Mouse (Mus musculus): ENCODE measurements at regions not wholly inside any gene's neighbourhood (a gene's known extent, or its start where the extent isn't known, plus 50 kb on each side); places are given as distances from the start of the nearest gene placed in this dataset.

DNA sequence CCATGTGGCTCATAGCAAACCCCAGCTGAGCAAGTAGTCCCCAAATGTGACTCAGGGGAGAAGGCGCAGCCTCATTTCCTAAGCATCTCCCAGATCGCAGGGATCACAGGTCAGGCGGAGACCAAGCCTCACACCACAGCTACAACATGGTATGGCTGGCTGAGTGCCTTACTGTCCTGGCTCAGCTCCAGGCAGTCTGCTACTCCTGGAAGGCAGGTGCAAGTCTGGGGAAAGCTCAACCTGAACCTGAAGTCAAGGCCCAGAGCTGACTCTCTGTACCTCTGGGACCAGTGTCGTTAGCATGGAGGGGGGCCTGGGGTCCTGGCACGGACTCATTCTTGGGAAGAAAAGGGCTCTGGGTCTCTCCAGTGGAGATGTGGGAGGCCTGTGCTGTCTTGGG is 113.0 kb upstream of the A530016L24Rik start:
- no peak for DNase-seq (ENCODE audit: inconsistent ontology term)

GRCm38 (mm10) chr12:112376701-112377100 is 112.5 kb upstream of the A530016L24Rik start:
- no peak for DNase-seq (ENCODE audit: inconsistent ontology term)

DNA sequence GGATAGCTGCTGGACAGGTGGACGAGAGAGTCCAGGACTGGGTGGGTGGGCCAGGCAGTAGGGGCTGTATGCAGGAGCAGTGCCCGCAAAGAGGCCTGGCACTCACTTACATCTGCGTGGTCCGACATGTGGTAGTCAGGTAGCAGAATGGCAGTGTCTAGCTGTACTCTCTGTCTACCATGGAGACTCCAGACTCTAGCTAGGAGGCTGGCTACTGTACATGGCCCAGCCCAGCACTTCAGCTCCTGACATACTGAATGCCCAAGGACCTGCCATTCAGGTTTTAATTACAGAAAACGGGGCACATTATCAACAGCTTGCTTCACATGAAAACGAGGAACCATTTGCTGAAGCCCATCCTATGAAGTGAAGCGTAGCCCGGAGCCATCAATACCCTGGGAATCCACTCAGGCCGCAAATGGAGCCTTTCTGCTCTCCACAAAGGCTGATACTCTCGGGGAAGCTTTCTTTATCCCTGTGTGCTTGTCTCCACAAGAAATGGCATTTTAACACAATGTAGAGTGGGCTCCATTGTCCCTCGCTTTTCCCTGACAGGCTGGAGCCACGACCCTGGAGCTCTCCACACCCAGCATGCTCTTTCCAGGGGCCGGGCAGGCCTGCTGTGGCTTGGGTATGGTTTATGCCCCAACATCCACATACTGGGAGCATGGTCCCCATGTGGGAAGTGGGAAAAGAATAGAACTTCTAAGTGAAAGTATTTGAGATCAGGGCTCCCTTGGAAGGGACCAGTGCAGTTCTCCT is 110.6 kb upstream of the A530016L24Rik start:
- DNase-seq (ENCODE audit: inconsistent ontology term): no peak

DNA sequence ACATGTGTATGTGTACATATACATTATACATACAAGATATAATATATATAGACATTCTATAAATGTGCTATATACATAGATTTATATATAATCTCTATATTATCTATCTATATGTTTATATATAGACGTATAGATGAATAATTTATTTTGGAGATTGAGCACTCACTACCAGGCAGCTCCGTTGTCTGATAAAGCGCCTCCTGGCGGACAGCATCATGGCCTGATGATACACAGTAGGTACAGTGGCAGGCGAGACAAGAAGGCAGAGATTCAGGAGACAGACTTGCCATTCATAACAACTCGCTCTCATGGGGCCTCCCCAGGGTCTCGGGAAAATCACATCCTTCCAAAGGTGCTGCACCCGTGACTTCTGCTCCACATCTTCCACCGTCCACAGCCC is 101.4 kb upstream of the A530016L24Rik start:
- no peak for DNase-seq (ENCODE audit: inconsistent ontology term)

DNA sequence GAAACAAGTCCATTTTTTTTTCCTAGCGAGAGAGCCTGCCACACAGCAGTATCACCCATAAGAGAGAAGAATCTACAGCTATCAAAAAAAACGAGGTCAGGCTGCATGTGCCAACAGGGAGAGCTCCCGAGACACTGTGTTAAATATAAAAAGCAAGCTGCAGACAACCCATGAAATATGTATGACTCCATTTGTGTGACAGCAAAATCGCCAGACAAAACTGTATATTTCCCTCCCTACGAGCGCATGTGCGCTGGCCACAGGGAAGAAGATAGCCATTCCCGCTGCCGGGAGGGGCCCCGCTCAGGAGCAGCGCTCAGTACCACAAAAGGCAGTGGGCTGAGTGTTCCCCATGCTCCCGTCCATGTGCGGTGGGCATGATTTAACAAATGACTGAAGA is 93.3 kb upstream of the A530016L24Rik start:
- DNase-seq (ENCODE audit: inconsistent ontology term): no peak

- DNase-seq (ENCODE audit: inconsistent ontology term): no peak
Observed at GRCm38 (mm10) chr12:112403688-112404240, 85.5 kb upstream of the A530016L24Rik start.

GRCm38 (mm10) chr12:112404338-112404737 is 84.9 kb upstream of the A530016L24Rik start:
- DNase-seq (ENCODE audit: inconsistent ontology term): no peak

DNA sequence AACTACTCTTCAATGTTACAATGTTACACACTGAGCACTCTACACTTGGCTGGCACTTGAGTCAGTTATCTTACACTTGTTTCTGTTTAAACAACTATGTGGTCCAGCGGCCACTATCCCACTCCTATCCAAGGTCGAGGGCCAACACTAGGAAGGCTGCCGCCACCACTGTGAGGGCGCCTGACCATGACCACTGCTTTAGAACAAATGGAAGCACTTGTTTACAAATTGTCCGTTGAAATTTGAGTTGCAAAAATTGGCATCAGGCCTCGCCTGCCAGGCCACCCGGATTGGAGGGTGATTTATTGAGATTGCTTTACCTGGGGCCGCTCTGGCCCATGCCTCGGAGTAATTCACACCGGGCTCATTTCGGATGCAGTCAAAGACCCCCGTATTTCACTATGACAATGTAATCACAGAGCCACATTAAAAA is 83.5 kb upstream of the A530016L24Rik start:
- no peak for DNase-seq (ENCODE audit: inconsistent ontology term)

DNA sequence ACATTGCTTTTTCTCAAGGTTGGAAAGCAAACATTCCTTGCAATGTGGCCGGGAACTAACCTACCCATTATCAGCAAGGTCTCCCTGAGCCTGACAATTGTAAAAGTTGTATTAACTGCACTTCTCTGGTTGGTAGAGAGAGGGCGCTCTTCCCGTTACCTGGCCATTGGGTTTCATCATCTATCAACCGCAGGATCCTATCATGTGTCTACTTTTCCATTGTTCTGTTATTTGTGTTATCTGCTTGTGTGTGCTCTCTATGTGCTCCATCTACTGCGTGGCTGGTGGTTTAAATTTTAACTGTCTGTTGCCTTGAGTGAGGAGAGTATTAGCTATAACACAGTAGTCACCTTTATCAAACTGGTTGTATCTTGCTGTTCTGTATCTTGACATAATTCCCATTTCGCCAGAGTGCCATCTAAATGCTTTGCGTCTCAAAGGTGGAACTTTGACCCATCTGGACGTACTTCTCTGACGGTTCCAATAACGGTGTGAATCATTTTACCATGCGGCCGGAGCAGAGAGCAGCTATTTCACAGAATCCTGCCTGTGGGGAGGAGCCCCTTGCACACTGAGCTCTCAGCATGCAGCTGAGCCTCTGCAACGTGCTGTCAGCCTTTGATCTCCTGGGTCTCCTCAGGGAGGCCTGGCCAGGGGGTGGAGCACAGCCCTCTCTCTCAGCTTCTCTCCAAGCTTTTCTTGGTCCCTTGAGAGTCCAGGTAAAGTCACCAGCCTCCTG is 77.5 kb upstream of the A530016L24Rik start:
- DNase-seq (ENCODE audit: inconsistent ontology term): no peak

GRCm38 (mm10) chr12:112412351-112412697 is 76.9 kb upstream of the A530016L24Rik start:
- DNase-seq (ENCODE audit: inconsistent ontology term): no peak

- DNase-seq (ENCODE audit: inconsistent ontology term): no peak
Observed at GRCm38 (mm10) chr12:112415926-112416473, 73.2 kb upstream of the A530016L24Rik start.

DNA sequence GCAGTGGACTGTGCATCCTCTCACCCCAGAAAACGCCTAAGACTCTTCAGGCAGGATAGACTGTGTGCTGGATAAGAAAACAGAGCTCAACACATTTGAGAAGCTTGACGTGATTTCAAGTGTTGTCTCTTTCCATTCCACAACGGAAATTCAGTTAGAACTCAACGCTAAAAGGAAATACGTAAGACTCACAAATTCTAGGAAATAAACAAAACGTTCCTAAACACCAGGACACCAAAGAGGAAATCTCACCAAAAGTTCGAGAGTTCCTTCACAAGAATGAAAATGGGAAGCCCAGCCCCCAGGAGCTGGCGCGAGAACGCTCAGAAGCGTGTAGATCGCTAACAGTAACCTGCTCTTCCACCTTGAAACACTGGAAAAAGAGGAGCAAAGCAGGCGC is 72.7 kb upstream of the A530016L24Rik start:
- DNase-seq (ENCODE audit: inconsistent ontology term): no peak

GRCm38 (mm10) chr12:112418636-112419035 is 70.6 kb upstream of the A530016L24Rik start:
- no peak for DNase-seq (ENCODE audit: inconsistent ontology term)

DNA sequence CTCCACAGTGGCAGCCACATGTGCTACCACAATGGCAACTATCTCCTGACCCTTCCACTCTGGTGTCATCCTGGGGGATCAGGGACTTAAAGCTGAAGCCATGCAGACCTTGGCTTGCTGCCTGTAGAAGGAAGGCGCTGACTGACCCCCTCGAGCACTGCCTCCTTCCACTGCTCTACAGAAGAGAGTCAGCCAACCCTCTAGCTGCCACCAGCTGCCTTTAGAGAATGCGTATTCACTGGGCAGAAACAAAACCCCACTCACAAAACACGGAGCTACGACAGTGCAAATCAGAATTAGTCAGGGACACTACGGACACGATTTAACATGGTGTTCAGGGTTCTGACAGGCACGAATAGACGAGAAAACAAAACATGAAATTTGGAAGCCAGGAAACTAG is 67.1 kb upstream of the A530016L24Rik start:
- no peak for DNase-seq (ENCODE audit: inconsistent ontology term)

GRCm38 (mm10) chr12:112424150-112424549 is 65.1 kb upstream of the A530016L24Rik start:
- no peak for DNase-seq (ENCODE audit: inconsistent ontology term)

DNA sequence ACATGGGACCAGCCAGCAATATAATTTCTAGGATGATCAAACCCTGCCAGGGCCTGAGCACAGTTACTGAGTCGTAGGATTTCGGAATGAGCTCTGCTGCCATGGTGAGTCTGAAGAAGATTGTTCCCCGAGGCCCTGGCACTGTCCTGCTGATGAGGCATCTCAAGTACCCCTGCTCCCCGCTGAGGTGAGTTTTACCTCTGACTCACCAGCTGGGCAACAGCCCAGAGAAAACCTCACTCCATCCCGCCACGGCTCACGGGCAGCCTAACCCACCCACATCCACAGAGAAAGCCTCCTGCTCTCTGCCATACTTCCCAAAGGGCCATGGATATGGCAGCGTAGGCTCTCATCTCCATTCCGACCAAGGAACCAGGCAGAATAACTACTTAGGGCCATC is 62.6 kb upstream of the A530016L24Rik start:
- DNase-seq (ENCODE audit: inconsistent ontology term): peak; percentile 78

DNA sequence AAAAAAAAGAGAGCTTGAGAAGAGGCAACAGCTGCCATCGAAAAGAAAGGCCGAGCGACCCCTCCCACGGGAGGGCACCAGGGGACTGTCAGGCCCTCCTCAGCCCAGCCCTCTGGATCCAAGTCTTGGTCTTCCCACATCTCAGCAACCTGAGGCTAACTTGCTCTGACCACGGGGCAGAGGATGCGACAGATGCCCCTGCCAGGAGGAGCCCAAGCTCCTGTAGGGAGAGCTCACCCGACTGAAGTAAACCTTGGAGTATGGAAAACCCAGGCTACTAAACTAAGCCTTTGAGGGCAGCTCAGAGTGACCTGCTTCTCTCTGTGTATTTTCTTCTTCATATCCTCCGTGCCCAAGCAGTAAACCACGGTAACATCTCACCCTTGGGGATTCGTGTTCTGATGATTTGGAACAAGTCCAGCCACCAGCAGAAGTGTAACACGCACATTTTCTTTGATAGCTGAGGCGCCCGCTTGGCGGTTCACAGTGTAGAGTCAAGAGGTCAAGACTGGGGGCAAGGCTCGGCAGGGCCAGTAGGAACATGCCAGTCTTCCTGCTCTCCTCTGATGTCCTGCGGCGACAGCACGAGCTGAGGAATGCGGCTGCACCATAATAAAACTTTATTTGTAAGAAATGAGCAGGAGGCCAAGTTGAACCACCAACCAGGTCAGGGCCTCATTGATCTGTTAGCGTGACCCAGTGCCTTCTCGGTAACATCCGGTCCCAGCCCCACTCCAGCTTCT is 59.0 kb upstream of the A530016L24Rik start:
- no peak for DNase-seq (ENCODE audit: inconsistent ontology term)

GRCm38 (mm10) chr12:112433315-112433714 is 55.9 kb upstream of the A530016L24Rik start:
- DNase-seq (ENCODE audit: inconsistent ontology term): no peak

GRCm38 (mm10) chr12:112434673-112435294 is 54.5 kb upstream of the A530016L24Rik start:
- no peak for DNase-seq (ENCODE audit: inconsistent ontology term)

GRCm38 (mm10) chr12:112435295-112436110 is 53.7 kb upstream of the A530016L24Rik start:
- peak; percentile 62 for DNase-seq (ENCODE audit: inconsistent ontology term)

- no peak for DNase-seq (ENCODE audit: inconsistent ontology term)
Observed at GRCm38 (mm10) chr12:112437046-112437445, 52.2 kb upstream of the A530016L24Rik start.

All from Muller cell, postnatal 12 days (primary cell).